Mouse (Mus musculus) colon, adult 2 months (tissue): ENCODE data around the gene Mfsd4b2. TPM values are rescaled to one million over a fixed set of nuclear protein-coding genes. Genes with fewer than 3 reads are reported as not detected.

ENCODE experiments used
- polyA plus RNA-seq: library from polyadenylated mRNA; depleted of rRNA; stranded (reverse); fragments of >200 nt; gene quantifications from 2 replicates; pipeline ENCODE4 v1.2.3, GENCODE M21; 2012; rRNA removed

Gene Mfsd4b2
- polyA plus RNA-seq = 0.07 and 0.12 TPM in 2 replicates

DNA sequence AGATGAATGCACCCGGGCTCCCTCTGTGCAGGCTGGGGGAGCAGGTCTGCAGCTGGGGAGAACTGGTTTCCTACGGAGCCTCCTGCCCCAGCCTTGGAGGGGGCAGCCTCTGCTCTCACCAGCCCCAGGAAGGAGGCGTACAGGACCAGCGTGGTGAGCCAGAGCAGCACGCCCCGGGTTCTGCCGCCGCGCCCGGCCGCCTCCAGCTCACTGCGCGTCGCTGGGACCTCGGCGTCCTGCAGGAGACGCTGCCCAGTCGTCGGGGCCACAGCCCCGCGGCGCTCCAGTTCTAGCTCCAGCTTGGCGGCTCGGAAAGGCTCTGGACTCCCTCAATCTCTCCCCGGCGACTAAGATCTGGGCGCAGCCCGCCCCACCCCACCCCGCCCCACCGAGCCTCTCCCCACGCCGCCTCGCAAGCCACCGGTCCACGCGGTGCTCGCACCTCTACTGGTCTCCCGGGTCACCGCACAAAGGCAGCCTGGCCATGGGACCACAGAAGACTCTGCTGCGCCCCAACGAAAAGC, at the start of gene Mfsd4b2:
Gene Mfsd4b2, minus strand, starts transcription at position 308 of the 524 bp plus-strand sequence.

DNA sequence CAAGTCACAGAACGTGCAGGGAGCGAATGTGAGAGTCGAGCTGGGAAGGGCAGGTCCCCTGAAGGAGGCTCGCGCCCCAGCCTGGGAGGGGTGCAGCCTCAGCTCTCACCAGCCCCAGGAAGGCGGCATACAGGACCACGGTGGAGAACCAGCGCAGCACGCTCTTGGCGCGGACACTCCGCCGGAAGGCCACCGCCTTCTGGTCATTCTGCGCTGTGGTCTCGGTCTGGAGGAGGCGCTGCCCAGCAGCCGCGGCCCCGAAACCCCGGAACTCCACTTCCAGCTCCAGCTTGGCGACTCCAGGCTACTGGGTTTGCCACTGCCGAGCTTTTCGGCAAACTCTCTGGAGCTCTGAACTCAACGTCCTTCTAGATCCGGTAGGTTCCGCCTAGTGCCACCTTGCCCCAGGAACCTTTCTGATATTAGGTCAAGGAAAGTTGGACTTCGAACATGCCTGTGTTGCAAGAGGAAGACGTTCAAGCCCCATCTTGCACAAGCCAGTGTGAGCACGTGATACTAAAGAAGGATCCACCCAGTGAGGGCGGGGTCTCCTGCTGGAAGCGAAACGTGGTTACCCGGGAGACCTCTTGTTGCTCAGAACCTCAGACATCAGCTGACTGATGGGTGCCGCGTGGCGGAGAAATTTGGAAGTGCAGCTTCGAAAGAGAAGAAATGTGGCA, 33.2 kb upstream of the Mfsd4b2 start, which contains the start of gene Mfsd4b3:
Gene Mfsd4b3, minus strand, starts transcription at position 393 of the 680 bp plus-strand sequence.

DNA sequence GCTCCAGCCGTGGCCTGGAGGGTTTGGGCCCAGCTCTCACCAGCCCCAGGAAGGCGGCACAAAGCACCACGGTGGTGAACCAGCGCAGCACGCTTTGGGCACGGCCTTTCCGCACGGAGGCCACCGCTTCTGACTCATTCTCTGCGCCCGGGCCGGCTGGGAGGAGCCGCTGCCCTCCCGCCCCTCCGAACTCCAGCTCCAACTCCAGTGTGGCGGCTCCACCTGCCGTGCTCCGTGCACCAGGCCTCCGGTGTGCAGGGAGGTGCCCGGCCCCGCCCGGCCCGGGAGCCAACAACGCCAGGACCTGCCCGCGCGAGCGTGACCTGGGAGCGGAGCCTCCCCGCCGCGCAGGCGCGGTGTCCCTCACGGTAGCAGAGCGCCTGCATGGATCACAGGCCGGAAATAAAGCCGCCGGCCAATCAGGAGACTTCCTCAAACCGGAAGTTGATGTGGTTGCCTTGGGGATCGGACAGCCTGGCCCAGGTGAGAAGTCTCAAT, 27.8 kb downstream of the Mfsd4b2 start, which contains the start of gene Mfsd4b4:
Gene Mfsd4b4, minus strand, starts transcription at position 365 of the 498 bp plus-strand sequence.

Other genes starting within 250 kb of the Mfsd4b2 start
- gene Rev3l, start 194.8 kb downstream of the Mfsd4b2 start, polyA plus RNA-seq = 4.9 and 5.9 TPM in 2 replicates
- gene Mfsd4b4, start 27.7 kb downstream of the Mfsd4b2 start, polyA plus RNA-seq = 0.75 and 0.97 TPM in 2 replicates
- gene Mfsd4b3, start 33.2 kb upstream of the Mfsd4b2 start, polyA plus RNA-seq = 1.1 and 1.9 TPM in 2 replicates
- gene Mfsd4b5, start 59.7 kb upstream of the Mfsd4b2 start, polyA plus RNA-seq = 0.32 and 0.36 TPM in 2 replicates
- gene Mfsd4b1, start 98.3 kb upstream of the Mfsd4b2 start, polyA plus RNA-seq = 0.07 and 0.21 TPM in 2 replicates
- gene Slc16a10, start 215.3 kb upstream of the Mfsd4b2 start, polyA plus RNA-seq = 4.4 and 6.4 TPM in 2 replicates